Mouse (Mus musculus): ENCODE results near the gene Lmx1a. TPM values are rescaled to one million over a fixed set of nuclear protein-coding genes. Genes with fewer than 3 reads are reported as not detected.
A peak's percentile ranks its signal among the peaks of the same experiment; 100 is the strongest.

The Lmx1a gene
- polyA plus RNA-seq, 1 experiment from 2014 or later = 7.1 TPM

GRCm38 (mm10) chr1:167669796-167670195, 19.2 kb upstream of the Lmx1a start:
- Histone ChIP-seq H3K4me1 (replicated peaks; ENCODE audit: control insufficient read depth, insufficient read depth, low read length) (no peaks in the 10 kb centered on the region), H3K27me3 (ENCODE audit: control insufficient read depth, insufficient read depth, low read length) (peaks cover 13% of the 10 kb centered on the region), H3K9me3 (ENCODE audit: control insufficient read depth, low read length) (no peaks in the 10 kb centered on the region), H3K4me2 (ENCODE audit: low read depth, low read length, severe bottlenecking) (no peak overlapping the region), H3K27ac (ENCODE audit: low read depth, low read length) (no peak overlapping the region), H3K36me3 (ENCODE audit: control insufficient read depth, insufficient read depth, low read length) (no peaks in the 10 kb centered on the region), H3K9ac (ENCODE audit: low read length) (no peak overlapping the region), H3K4me3 (ENCODE audit: low read depth, low read length) (no peak overlapping the region)
- 35% methylated on average over 6 of the region's 6 CpGs for WGBS
- DNase-seq (ENCODE audit: low spot score) (peak; percentile 78), ATAC-seq (replicated peaks; ENCODE audit: low FRiP score) (no peak)

- Histone ChIP-seq H3K4me1 (replicated peaks; ENCODE audit: control insufficient read depth, insufficient read depth, low read length) (no peaks in the 10 kb centered on the region), H3K9me3 (ENCODE audit: control insufficient read depth, low read length) (no peaks in the 10 kb centered on the region), H3K27me3 (ENCODE audit: control insufficient read depth, insufficient read depth, low read length) (peaks cover 13% of the 10 kb centered on the region), H3K27ac (ENCODE audit: low read depth, low read length) (no peak overlapping the region), H3K36me3 (ENCODE audit: control insufficient read depth, insufficient read depth, low read length) (no peaks in the 10 kb centered on the region), H3K4me2 (ENCODE audit: low read depth, low read length, severe bottlenecking) (no peak overlapping the region), H3K9ac (ENCODE audit: low read length) (no peak overlapping the region), H3K4me3 (ENCODE audit: low read depth, low read length) (no peak overlapping the region)
- WGBS = 15% methylated on average over 17 of the region's 17 CpGs
- DNase-seq (ENCODE audit: low spot score) = peak; percentile 50
- no peak for ATAC-seq (replicated peaks; ENCODE audit: low FRiP score)
These were observed 16.5 kb upstream of the Lmx1a start for GRCm38 (mm10) chr1:167672433-167672987.

- H3K9ac ChIP-seq (ENCODE audit: low read length) = no peak overlapping the region
- no peaks in the 10 kb centered on the region for H3K36me3 ChIP-seq (ENCODE audit: control insufficient read depth, insufficient read depth, low read length)
- DNase-seq (ENCODE audit: low spot score) (peak; percentile 40), ATAC-seq (replicated peaks; ENCODE audit: low FRiP score) (no peak)
- H3K27me3 ChIP-seq (ENCODE audit: control insufficient read depth, insufficient read depth, low read length) = no peaks in the 10 kb centered on the region; the same call in 1 of the 2 replicates
- WGBS = 91% methylated on average over 6 of the region's 6 CpGs
- no peak overlapping the region for H3K4me2 ChIP-seq (ENCODE audit: low read depth, low read length, severe bottlenecking)
- no peaks in the 10 kb centered on the region; the same call in 1 of the 2 replicates for H3K9me3 ChIP-seq (ENCODE audit: control insufficient read depth, low read length)
- H3K4me3 ChIP-seq (ENCODE audit: low read depth, low read length) = no peak overlapping the region
- H3K27ac ChIP-seq (ENCODE audit: low read depth, low read length) = no peak overlapping the region
- no peaks in the 10 kb centered on the region for H3K4me1 ChIP-seq (replicated peaks; ENCODE audit: control insufficient read depth, insufficient read depth, low read length)
These were observed 10.0 kb upstream of the Lmx1a start for GRCm38 (mm10) chr1:167679061-167679460.

GRCm38 (mm10) chr1:167688001-167688346, 1.1 kb upstream of the Lmx1a start:
- Histone ChIP-seq H3K9me3 (ENCODE audit: control insufficient read depth, low read length) (peaks cover 4% of the 10 kb centered on the region; the same call in 1 of the 2 replicates), H3K36me3 (ENCODE audit: control insufficient read depth, insufficient read depth, low read length) (no peaks in the 10 kb centered on the region), H3K27ac (ENCODE audit: low read depth, low read length) (no peak overlapping the region), H3K4me1 (replicated peaks; ENCODE audit: control insufficient read depth, insufficient read depth, low read length) (peaks cover 9% of the 10 kb centered on the region), H3K4me2 (ENCODE audit: low read depth, low read length, severe bottlenecking) (peak overlapping the region; percentile 86), H3K4me3 (ENCODE audit: low read depth, low read length) (peak overlapping the region; percentile 46), H3K27me3 (ENCODE audit: control insufficient read depth, insufficient read depth, low read length) (peaks cover 64% of the 10 kb centered on the region), H3K9ac (ENCODE audit: low read length) (peak overlapping the region; percentile 56; the same call in 1 of the 2 replicates)
- 1% methylated on average over 8 of the region's 8 CpGs for WGBS
- no peak for DNase-seq (ENCODE audit: low spot score)
- ATAC-seq (replicated peaks; ENCODE audit: low FRiP score) = no peak

- H3K27me3 ChIP-seq (ENCODE audit: control insufficient read depth, insufficient read depth, low read length) = peaks cover 67% of the 10 kb centered on the region
- under 1% methylated on average over 94 of the region's 98 CpGs for WGBS
- peak; percentile 75 for DNase-seq (ENCODE audit: low spot score)
- no peaks in the 10 kb centered on the region for H3K36me3 ChIP-seq (ENCODE audit: control insufficient read depth, insufficient read depth, low read length)
- peak overlapping the region; percentile 46 for H3K4me3 ChIP-seq (ENCODE audit: low read depth, low read length)
- H3K9ac ChIP-seq (ENCODE audit: low read length) = peak overlapping the region; percentile 56
- H3K4me1 ChIP-seq (replicated peaks; ENCODE audit: control insufficient read depth, insufficient read depth, low read length) = peaks cover 9% of the 10 kb centered on the region
- H3K27ac ChIP-seq (ENCODE audit: low read depth, low read length) = peak overlapping the region; percentile 6; the same call in 1 of the 2 replicates
- ATAC-seq (replicated peaks; ENCODE audit: low FRiP score) = peak; percentile 58
- peak overlapping the region; percentile 86 for H3K4me2 ChIP-seq (ENCODE audit: low read depth, low read length, severe bottlenecking)
- H3K9me3 ChIP-seq (ENCODE audit: control insufficient read depth, low read length) = peaks cover 4% of the 10 kb centered on the region; the same call in 1 of the 2 replicates
These were observed 448 bp upstream of the Lmx1a start for GRCm38 (mm10) chr1:167688347-167689231.

GRCm38 (mm10) chr1:167689262-167690137, 463 bp downstream of the Lmx1a start:
- Histone ChIP-seq H3K9me3 (ENCODE audit: control insufficient read depth, low read length) (peaks cover 3% of the 10 kb centered on the region; the same call in 1 of the 2 replicates), H3K9ac (ENCODE audit: low read length) (peak overlapping the region; percentile 56), H3K4me2 (ENCODE audit: low read depth, low read length, severe bottlenecking) (peak overlapping the region; percentile 86), H3K4me1 (replicated peaks; ENCODE audit: control insufficient read depth, insufficient read depth, low read length) (peaks cover 9% of the 10 kb centered on the region), H3K4me3 (ENCODE audit: low read depth, low read length) (peak overlapping the region; percentile 46), H3K27me3 (ENCODE audit: control insufficient read depth, insufficient read depth, low read length) (peaks cover 72% of the 10 kb centered on the region), H3K27ac (ENCODE audit: low read depth, low read length) (no peak overlapping the region), H3K36me3 (ENCODE audit: control insufficient read depth, insufficient read depth, low read length) (no peaks in the 10 kb centered on the region)
- peak; percentile 68 for DNase-seq (ENCODE audit: low spot score)
- WGBS = under 1% methylated on average over 36 of the region's 36 CpGs
- ATAC-seq (replicated peaks; ENCODE audit: low FRiP score) = peak; percentile 64

GRCm38 (mm10) chr1:167690138-167690710, 1.2 kb downstream of the Lmx1a start:
- WGBS = 2% methylated on average over 17 of the region's 17 CpGs
- ATAC-seq (replicated peaks; ENCODE audit: low FRiP score) = no peak
- Histone ChIP-seq H3K4me1 (replicated peaks; ENCODE audit: control insufficient read depth, insufficient read depth, low read length) (peaks cover 9% of the 10 kb centered on the region), H3K9me3 (ENCODE audit: control insufficient read depth, low read length) (no peaks in the 10 kb centered on the region; the same call in 1 of the 2 replicates), H3K27ac (ENCODE audit: low read depth, low read length) (no peak overlapping the region), H3K4me3 (ENCODE audit: low read depth, low read length) (peak overlapping the region; percentile 12; the same call in 1 of the 2 replicates), H3K4me2 (ENCODE audit: low read depth, low read length, severe bottlenecking) (no peak overlapping the region), H3K27me3 (ENCODE audit: control insufficient read depth, insufficient read depth, low read length) (peaks cover 79% of the 10 kb centered on the region), H3K36me3 (ENCODE audit: control insufficient read depth, insufficient read depth, low read length) (no peaks in the 10 kb centered on the region), H3K9ac (ENCODE audit: low read length) (0 out of 2 replicates have a peak overlapping the region, but pooled peaks have one; percentile 13)
- DNase-seq (ENCODE audit: low spot score) = peak; percentile 66

Data from forebrain, embryonic 11.5 days (tissue).